Mouse (Mus musculus): ENCODE data around the gene Ephx4. TPM values are rescaled to one million over a fixed set of nuclear protein-coding genes. Genes with fewer than 3 reads are reported as not detected.
A peak's percentile ranks its signal among the peaks of the same experiment; 100 is the strongest.

Ephx4 gene
- total and polyA plus RNA-seq, 3 experiments = 0.23 to 0.45 (median 0.26) TPM

DNA sequence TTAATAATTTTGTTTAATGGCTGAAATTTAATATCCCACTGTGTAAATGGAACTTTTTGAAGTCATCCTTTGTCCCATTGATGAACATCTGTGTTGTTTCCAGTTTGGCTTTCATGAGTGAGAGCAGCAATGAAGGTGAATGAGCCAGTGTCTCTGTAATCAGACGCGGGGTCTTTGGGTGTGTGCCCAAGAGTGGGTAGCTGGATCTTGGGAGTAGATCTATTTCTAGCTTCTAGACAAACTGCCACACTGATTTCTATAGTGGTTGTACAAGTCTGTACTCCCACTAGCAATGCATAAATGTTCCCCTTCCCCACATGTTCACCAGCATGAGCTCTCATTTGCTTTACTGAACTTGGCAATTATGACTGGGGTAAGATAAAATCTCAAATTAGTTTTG lies 13.2 kb upstream of the Ephx4 start:
- Histone ChIP-seq H3K27ac (no peak overlapping the region), H3K4me3 (no peak overlapping the region), H3K4me1 (ENCODE audit: control insufficient read depth, insufficient read depth, low read length) (no peaks in the 10 kb centered on the region), H3K9ac (ENCODE audit: low read depth, low read length) (no peak overlapping the region), H3K79me2 (replicated peaks; ENCODE audit: control insufficient read depth, insufficient read depth, low read length) (no peaks in the 10 kb centered on the region), H3K36me3 (ENCODE audit: control insufficient read depth, insufficient read depth, low read length) (no peaks in the 10 kb centered on the region), H3K27me3 (ENCODE audit: control insufficient read depth, insufficient read depth, low read length) (no peaks in the 10 kb centered on the region)
- no peak for DNase-seq
- intact Hi-C loops (cut with DNase I) = no loop called here
- WGBS = 86% methylated on average over 2 of the region's 2 CpGs
- TF ChIP-seq EP300 (IDR thresholded peaks at IDR 0.05; ENCODE audit: insufficient read depth, low read depth, low read length) (no peak), POLR2A (IDR thresholded peaks at IDR 0.05; ENCODE audit: insufficient read depth, low read depth, low read length) (no peak), CTCF (IDR thresholded peaks at IDR 0.05) (no peak)

DNA sequence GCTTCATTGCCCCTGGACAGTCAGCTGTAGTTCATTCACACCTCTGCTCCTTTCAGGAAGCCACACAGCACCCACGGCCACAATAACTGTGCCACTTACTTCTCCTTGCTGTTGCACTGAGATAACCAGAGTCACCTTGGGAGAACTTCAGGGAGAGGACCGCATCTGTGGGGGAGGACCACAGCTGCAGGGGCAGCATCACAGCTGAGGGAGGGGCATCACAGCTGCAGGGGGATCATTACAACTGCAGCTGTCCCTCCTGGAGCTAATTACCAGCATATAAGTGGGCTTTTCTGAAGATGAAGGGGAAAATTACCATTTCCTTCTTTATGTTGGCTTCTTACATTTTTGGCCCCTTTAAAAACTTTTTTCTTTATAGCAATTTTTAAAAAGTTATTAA lies 8.1 kb upstream of the Ephx4 start:
- intact Hi-C loops (cut with DNase I) = no loop called here
- H3K27me3 ChIP-seq (ENCODE audit: control insufficient read depth, insufficient read depth, low read length) = no peaks in the 10 kb centered on the region
- H3K79me2 ChIP-seq (replicated peaks; ENCODE audit: control insufficient read depth, insufficient read depth, low read length) = no peaks in the 10 kb centered on the region
- H3K27ac ChIP-seq = no peak overlapping the region
- 56% methylated on average over 2 of the region's 2 CpGs for WGBS
- no peaks in the 10 kb centered on the region for H3K36me3 ChIP-seq (ENCODE audit: control insufficient read depth, insufficient read depth, low read length)
- H3K4me1 ChIP-seq (ENCODE audit: control insufficient read depth, insufficient read depth, low read length) = no peaks in the 10 kb centered on the region
- DNase-seq = no peak
- H3K4me3 ChIP-seq = no peak overlapping the region
- TF ChIP-seq EP300 (IDR thresholded peaks at IDR 0.05; ENCODE audit: insufficient read depth, low read depth, low read length) (no peak), CTCF (IDR thresholded peaks at IDR 0.05) (no peak), POLR2A (IDR thresholded peaks at IDR 0.05; ENCODE audit: insufficient read depth, low read depth, low read length) (no peak)
- H3K9ac ChIP-seq (ENCODE audit: low read depth, low read length) = no peak overlapping the region

DNA sequence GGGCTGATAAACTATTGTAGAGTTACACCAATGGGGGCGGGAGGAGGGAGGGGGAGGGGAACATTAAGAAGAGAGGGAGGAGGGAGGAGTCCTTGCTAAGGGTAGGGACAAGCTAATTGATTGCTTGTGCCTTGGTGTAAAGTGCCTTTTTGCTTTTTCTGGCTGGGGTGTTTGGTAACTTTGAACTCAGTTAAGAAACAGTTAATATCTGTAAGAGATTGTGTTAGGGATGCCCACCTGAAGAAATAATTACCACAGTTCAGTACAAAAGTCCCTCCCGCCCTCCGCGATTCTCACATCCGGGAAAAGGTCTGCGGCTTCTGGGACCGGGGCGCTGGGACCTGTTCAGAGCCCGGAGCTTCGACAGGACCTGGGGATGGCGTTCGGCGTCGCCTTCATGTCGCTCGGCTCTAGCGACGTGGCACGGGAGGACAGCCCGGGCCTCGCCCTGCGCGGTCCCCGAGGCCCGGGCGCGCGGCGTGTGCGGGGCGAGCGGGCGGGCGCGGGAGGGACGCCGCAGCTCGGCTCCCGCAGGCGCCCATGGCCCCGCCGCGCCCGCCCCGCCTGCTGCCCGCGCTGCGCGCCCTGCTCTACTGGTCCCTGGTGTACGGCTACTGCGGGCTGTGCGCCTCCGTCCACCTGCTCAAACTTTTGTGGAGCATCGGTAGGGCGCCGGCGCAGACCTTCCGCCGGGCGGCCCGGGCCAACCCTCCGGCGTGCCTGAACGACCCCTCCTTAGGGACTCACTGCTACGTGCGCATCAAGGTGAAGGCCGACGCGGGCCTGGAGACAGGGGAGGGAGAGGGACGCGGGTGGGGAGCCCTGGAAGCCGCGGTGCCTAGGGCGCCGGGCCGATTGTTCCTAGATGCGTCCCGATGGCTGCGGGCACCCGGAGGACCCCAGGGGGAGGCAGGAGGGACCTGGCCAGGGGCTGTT lies 743 bp downstream of the Ephx4 start:
- peak; percentile 7 to 20 for DNase-seq
- 1% methylated on average over 66 of the region's 80 CpGs for WGBS
- H3K4me3 ChIP-seq = peak overlapping the region; percentile 44
- intact Hi-C loops (cut with DNase I) = no loop called here
- H3K27ac ChIP-seq = no peak overlapping the region
- no peak for TF ChIP-seq POLR2A (IDR thresholded peaks at IDR 0.05; ENCODE audit: insufficient read depth, low read depth, low read length)
- TF ChIP-seq EP300 (IDR thresholded peaks at IDR 0.05; ENCODE audit: insufficient read depth, low read depth, low read length) = no peak
- no peak for TF ChIP-seq CTCF (IDR thresholded peaks at IDR 0.05)
- H3K36me3 ChIP-seq (ENCODE audit: control insufficient read depth, insufficient read depth, low read length) = no peaks in the 10 kb centered on the region
- no peaks in the 10 kb centered on the region; the same call in 1 of the 2 replicates for H3K4me1 ChIP-seq (ENCODE audit: control insufficient read depth, insufficient read depth, low read length)
- H3K27me3 ChIP-seq (ENCODE audit: control insufficient read depth, insufficient read depth, low read length) = peaks cover 4% of the 10 kb centered on the region; the same call in 1 of the 2 replicates
- no peaks in the 10 kb centered on the region for H3K79me2 ChIP-seq (replicated peaks; ENCODE audit: control insufficient read depth, insufficient read depth, low read length)
- peak overlapping the region; percentile 16; the same call in 1 of the 2 replicates for H3K9ac ChIP-seq (ENCODE audit: low read depth, low read length)

GRCm38 (mm10) chr5:107403947-107404684 lies 1.6 kb downstream of the Ephx4 start:
- no peak for DNase-seq
- peaks cover 4% of the 10 kb centered on the region; the same call in 1 of the 2 replicates for H3K27me3 ChIP-seq (ENCODE audit: control insufficient read depth, insufficient read depth, low read length)
- no peaks in the 10 kb centered on the region for H3K79me2 ChIP-seq (replicated peaks; ENCODE audit: control insufficient read depth, insufficient read depth, low read length)
- 21% methylated on average over 12 of the region's 12 CpGs for WGBS
- no peaks in the 10 kb centered on the region; the same call in 1 of the 2 replicates for H3K4me1 ChIP-seq (ENCODE audit: control insufficient read depth, insufficient read depth, low read length)
- H3K4me3 ChIP-seq = no peak overlapping the region; the same call in 1 of the 2 replicates
- H3K27ac ChIP-seq = no peak overlapping the region
- no peak for TF ChIP-seq EP300 (IDR thresholded peaks at IDR 0.05; ENCODE audit: insufficient read depth, low read depth, low read length)
- no peak for TF ChIP-seq CTCF (IDR thresholded peaks at IDR 0.05)
- TF ChIP-seq POLR2A (IDR thresholded peaks at IDR 0.05; ENCODE audit: insufficient read depth, low read depth, low read length) = no peak
- H3K36me3 ChIP-seq (ENCODE audit: control insufficient read depth, insufficient read depth, low read length) = no peaks in the 10 kb centered on the region
- H3K9ac ChIP-seq (ENCODE audit: low read depth, low read length) = no peak overlapping the region; the same call in 1 of the 2 replicates
- intact Hi-C loops (cut with DNase I) = no loop called here

DNA sequence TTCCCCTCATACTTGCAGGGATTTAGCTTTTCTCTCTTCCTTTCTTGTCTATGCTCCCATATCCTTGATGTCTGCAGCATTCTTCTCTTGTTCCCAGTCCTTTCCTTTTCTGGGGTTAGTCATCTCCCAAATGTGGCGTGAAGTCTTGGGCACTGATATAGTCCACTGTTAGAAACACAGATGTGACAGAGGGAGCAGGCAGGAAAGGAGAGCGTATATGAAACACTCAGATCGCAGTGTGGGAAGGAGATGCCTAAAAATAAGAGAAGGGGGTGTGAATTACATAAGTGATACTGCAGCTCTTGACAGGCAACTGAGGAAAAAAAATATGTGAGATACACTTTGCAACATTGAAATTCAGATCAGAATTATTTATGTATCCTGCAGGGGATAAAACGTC lies 2.8 kb downstream of the Ephx4 start:
- intact Hi-C loops (cut with DNase I) = no loop called here

More for the DNA sequence above, 2.8 kb downstream of the Ephx4 start:
- H3K9ac ChIP-seq (ENCODE audit: low read depth, low read length) = no peak overlapping the region
- no peak overlapping the region for H3K4me3 ChIP-seq
- TF ChIP-seq CTCF (IDR thresholded peaks at IDR 0.05) (no peak), POLR2A (IDR thresholded peaks at IDR 0.05; ENCODE audit: insufficient read depth, low read depth, low read length) (no peak), EP300 (IDR thresholded peaks at IDR 0.05; ENCODE audit: insufficient read depth, low read depth, low read length) (no peak)
- H3K27ac ChIP-seq = no peak overlapping the region
- DNase-seq = no peak
- H3K36me3 ChIP-seq (ENCODE audit: control insufficient read depth, insufficient read depth, low read length) = no peaks in the 10 kb centered on the region
- 77% methylated on average over 4 of the region's 4 CpGs for WGBS
- peaks cover 4% of the 10 kb centered on the region; the same call in 1 of the 2 replicates for H3K27me3 ChIP-seq (ENCODE audit: control insufficient read depth, insufficient read depth, low read length)
- H3K4me1 ChIP-seq (ENCODE audit: control insufficient read depth, insufficient read depth, low read length) = no peaks in the 10 kb centered on the region; the same call in 1 of the 2 replicates
- H3K79me2 ChIP-seq (replicated peaks; ENCODE audit: control insufficient read depth, insufficient read depth, low read length) = no peaks in the 10 kb centered on the region

All from heart, adult 2 months (tissue).